In the genomic region with DNA sequence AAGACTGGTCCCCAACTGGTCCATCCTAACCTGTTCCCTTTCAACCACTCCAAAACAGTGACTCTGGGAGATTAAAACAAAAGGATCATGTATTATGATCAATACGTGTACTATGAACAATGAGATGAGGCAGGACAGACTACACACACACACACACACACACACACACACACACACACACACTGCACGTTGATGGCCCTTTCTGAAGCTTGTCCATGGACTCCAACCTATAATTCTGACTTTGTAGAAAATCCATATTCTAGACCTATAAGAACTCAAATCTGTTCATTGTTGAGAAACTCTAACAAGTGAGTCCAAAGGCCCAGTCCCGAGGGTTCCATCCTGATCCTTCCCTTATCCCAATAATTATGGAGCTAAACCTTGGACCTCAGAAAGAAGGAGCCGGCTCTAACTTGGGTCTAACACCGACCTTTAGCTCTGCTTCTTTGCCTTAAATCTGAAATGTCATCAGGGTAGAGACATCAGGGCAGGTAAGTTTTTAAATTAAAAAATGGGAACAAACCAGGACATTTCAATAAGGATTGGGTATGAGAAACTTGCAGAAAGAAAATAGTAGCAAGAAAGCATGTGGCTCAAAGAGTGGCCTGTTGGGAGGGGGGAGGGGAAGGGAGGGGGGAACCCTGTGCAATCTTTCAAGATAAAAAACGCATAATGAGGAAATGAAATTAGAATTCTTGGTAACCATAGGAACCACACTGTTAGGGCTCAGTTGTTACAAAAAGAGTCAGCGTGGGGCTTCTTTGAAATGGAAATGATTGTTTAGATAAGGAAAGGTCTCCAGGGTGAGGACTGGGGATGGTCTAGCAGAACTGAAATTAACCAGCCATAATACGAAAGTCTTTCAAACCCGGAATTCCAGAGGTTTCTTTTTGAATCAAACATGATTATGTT, we compare ENCODE assay signal across 9 mouse cellular contexts.
A peak's percentile ranks its signal among the peaks of the same experiment; 100 is the strongest.
DNase-seq lines count a peak whose midpoint lies in the region; ATAC-seq lines count a peak whose summit lies in the region.
"Had no signal": no experiment of that assay in that cellular context is flagged by ENCODE, and none has a peak within 500 bp of the region (broad histone marks: within the 10 kb centered on the region; RNA-seq: fewer than 3 reads in every experiment).

No protein-coding gene starts in this region.

- H3K4me1 ChIP-seq in forebrain, embryonic 15.5 days, result peaks cover 14% of the 10 kb centered on the region

- no peak overlapping the region for H3K4me2 ChIP-seq in forebrain, embryonic 15.5 days (replicated peaks)

- no peaks in the 10 kb centered on the region for H3K9me3 ChIP-seq in forebrain, embryonic 15.5 days

- H3K27me3 ChIP-seq in forebrain, embryonic 15.5 days, result no peaks in the 10 kb centered on the region

- peak; percentile 29 to 49 for DNase-seq in B cell, adult 2 months
- peak; percentile 43 for DNase-seq in mesoderm, embryonic 11.5 days (ENCODE audit: low read depth, low spot score)
- no peak for DNase-seq in spleen, adult 12 weeks (ENCODE audit: low spot score)
- DNase-seq in adrenal gland, adult 2 months, result no peak
- no peak for DNase-seq in cerebellum, postnatal 10 days
- DNase-seq: cerebellum, postnatal 36 days had no signal

- H3K27ac ChIP-seq in forebrain, embryonic 15.5 days (replicated peaks), result peak overlapping the region; percentile 43; the same call in 1 of the 2 replicates

- no peaks in the 10 kb centered on the region for H3K36me3 ChIP-seq in forebrain, embryonic 15.5 days

- no peak overlapping the region for H3K4me3 ChIP-seq in forebrain, embryonic 15.5 days

- 25% methylated on average over 9 of the region's 9 CpGs for WGBS in forebrain, embryonic 15.5 days

- H3K9ac ChIP-seq in forebrain, embryonic 15.5 days (replicated peaks), result no peak overlapping the region

- peak; percentile 67 for ATAC-seq in activated CD4-positive, CD25-positive, alpha-beta regulatory T cell, adult 4 months
- peak; percentile 89 for ATAC-seq in forebrain, embryonic 15.5 days (replicated peaks)
- ATAC-seq in erythroid progenitor cell, adult 5-6 weeks (replicated peaks; ENCODE audit: low FRiP score, poor library complexity, severe bottlenecking), result no peak

Comparison
In these comparisons a context has a peak if more than half of its experiments do, and no peak if none do; other contexts are left out.
1. DNase-seq: peak in B cell, adult 2 months (2 of 2) and mesoderm, embryonic 11.5 days (single experiment); none in spleen, adult 12 weeks (single experiment), adrenal gland, adult 2 months (single experiment) and cerebellum, postnatal 10 days (0 of 2).